Mouse (Mus musculus): ENCODE results near the gene Uap1l1.

GRCm38 (mm10) chr2:25331470-25331869 is 34.0 kb downstream of the Uap1l1 start:
- no peak for TF ChIP-seq CTCF (IDR thresholded peaks at IDR 0.05; ENCODE audit: low read depth, low read length)
- no peak for TF ChIP-seq POLR2AphosphoS5 (IDR thresholded peaks at IDR 0.05; ENCODE audit: insufficient replicate concordance, low read depth, low read length)
- TF ChIP-seq TAL1 (conservative IDR thresholded peaks at IDR 0.05; ENCODE audit: low read depth, low read length) = no peak

All from G1E (cell line).